Mouse (Mus musculus): ENCODE results near the gene March4. TPM values are rescaled to one million over a fixed set of nuclear protein-coding genes. Genes with fewer than 3 reads are reported as not detected.

March4 gene
- not detected in 2 replicates for polyA plus RNA-seq (2012; ENCODE audit: insufficient read depth, insufficient read length, low replicate concordance, missing spikeins)

DNA sequence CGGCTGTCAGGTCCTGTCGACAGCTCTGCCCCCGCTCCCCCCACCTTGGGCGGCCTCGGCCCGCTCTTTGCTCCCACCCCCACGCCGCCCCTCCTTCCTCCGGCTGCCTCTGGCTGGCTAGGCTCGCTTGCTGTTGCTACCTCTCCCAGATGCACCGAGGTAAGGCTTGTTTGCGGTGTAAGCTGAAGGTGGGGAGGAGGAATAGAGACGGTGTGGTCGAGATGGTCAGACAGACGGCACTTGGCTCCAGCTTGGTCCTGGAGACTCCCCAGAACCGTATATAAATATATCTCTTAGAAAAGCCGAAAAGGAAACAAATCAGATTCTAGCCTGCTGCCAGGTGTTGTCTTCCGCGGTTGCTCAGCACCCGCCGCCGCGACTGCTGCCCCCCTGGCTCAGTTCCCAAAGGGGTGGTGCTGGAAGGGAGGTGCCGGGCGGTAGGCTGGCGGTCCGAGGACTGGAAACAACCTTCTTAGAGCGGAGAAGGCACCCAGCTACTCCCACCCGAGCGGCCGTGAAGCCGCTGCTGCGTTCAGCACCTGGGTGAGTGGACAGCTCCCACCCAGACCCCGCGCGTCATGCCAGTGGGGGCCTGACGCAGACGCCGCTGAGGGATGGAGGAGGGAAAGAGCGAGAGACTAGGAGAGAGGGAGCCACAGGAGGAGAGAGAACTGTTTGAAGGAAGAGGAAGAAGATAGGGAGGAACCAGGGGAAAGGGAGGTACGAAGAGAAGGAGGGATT, at the start of gene March4:
March4 (minus strand) TSS at position 320 of the 741 bp plus-strand sequence.
- H3K4me1 ChIP-seq (ENCODE audit: control insufficient read depth, insufficient read depth, low read length), result peaks cover 16% of the 10 kb centered on the region
- peak; percentile 62 for TF ChIP-seq POLR2A (IDR thresholded peaks at IDR 0.05; ENCODE audit: insufficient read depth, low read depth, low read length)
- TF ChIP-seq CTCF (IDR thresholded peaks at IDR 0.05; ENCODE audit: insufficient read depth, low read depth, low read length), result no peak
- under 1% methylated on average over 41 of the region's 41 CpGs for WGBS
- peak within 1 kb of the TSS; percentile 84 for H3K27ac ChIP-seq (ENCODE audit: insufficient read depth, low read depth, low read length)
- peak within 1 kb of the TSS; percentile 60 for H3K4me3 ChIP-seq (ENCODE audit: insufficient read depth, low read depth, low read length)

DNA sequence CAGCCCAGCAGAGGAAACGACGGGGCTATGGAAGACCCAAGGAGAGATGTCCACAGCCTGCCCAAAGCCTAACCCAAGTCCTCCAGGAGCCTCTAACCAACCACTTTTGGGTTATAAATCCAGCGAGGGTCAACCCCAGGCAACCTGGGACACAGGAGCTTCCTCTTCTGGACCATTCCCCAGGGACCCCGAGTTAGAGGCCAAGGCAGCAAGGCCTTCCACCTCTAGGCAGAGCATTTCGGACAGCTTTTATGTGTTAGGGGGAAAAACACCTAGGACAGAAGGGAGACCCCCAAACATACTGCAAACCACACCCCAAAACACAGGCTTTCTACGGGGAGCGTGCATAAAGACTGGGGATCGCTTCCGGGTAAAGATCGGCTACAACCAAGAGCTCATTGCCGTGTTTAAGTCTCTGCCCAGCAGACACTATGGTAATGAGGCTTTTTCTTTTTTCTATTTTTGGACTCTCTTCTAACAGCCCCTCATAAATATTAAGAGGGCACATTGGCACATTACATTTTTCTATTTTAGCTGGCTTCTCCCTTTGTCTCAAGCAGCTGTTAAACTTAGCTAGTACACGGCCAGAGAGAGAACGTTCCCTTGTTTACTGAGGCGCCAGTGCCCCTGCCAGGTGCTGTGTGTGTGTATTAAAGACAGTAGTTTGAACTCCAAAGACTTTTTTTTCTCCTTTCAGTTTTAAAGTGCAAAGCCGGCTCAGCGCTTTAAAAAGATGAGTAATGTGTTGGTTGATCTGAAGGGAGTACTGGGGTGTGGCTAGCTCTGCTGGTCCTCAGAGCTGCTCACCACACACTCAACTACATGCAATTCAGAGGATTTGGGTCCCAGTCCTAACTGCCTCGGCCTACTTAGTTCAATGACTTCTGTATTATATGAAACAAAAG, 49.5 kb upstream of the March4 start:
- Histone ChIP-seq H3K4me3 (ENCODE audit: insufficient read depth, low read depth, low read length) (no peak overlapping the region), H3K4me1 (ENCODE audit: control insufficient read depth, insufficient read depth, low read length) (no peaks in the 10 kb centered on the region; the same call in 1 of the 2 replicates), H3K27ac (ENCODE audit: insufficient read depth, low read depth, low read length) (no peak overlapping the region)
- no peak for TF ChIP-seq POLR2A (IDR thresholded peaks at IDR 0.05; ENCODE audit: insufficient read depth, low read depth, low read length)
- TF ChIP-seq CTCF (IDR thresholded peaks at IDR 0.05; ENCODE audit: insufficient read depth, low read depth, low read length), result no peak
- 57% methylated on average over 17 of the region's 17 CpGs for WGBS

DNA sequence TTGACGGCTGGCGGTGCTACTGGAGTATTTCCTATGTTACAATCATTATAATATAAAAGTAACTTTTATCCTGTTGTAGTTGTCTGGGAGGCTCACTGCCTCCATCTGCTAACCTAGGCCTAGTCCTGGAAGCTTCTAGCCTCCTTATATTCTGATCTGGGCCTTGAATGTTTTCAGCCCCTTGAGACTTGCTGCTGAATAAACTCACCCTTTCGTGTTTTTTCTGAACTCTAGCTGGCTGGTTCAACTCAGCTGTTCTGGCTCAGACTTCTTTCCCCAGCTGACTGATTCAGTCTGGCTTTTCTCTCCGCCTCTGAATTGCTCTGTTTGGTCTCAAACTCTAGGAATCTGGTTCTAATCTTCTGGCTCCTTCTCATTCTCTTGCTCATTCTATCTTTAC, 47.2 kb upstream of the March4 start:
- TF ChIP-seq CTCF (IDR thresholded peaks at IDR 0.05; ENCODE audit: insufficient read depth, low read depth, low read length), result no peak
- TF ChIP-seq POLR2A (IDR thresholded peaks at IDR 0.05; ENCODE audit: insufficient read depth, low read depth, low read length), result no peak
- H3K27ac ChIP-seq (ENCODE audit: insufficient read depth, low read depth, low read length), result no peak overlapping the region
- no peak overlapping the region for H3K4me3 ChIP-seq (ENCODE audit: insufficient read depth, low read depth, low read length)
- H3K4me1 ChIP-seq (ENCODE audit: control insufficient read depth, insufficient read depth, low read length), result no peaks in the 10 kb centered on the region
- WGBS, result 54% methylated on average over 4 of the region's 4 CpGs

DNA sequence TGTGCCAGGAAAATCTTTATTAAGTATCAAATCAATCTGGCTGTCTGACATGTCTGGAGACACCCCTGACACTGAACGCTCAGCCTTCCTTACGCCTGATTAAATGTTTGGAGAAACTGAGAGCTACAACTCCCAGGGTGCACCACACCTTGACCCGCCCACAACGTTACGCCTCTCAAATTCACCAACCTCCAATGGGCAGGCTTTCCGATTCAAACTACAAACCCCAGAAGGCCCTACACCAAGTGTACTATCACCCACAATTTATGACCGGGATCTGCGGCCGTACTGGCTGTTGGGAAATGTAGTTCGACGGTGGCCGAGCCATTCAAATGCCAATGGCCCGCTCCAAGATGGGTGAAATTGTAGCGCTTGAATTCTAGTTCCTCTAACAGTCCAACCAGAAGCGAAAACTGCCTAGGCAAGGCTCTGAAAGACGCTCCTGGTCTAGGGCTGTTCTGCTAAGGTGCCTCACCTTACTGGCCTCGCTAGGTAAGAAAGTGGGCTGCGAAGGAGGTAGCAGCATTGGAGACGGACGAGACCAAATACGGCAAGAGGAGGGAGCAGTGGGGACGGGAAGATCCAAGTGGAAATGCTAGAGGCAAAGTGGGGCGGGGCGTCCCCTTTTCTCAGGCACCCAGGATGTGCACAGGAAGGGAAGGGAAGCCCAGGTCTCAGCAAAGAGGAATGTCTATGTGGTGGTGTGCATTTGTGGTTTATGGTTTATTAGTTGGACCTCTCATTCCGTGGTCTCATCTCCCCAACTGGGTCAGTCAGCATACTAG, 46.4 kb upstream of the March4 start, which contains the start of gene Smarcal1:
Smarcal1 (plus strand) TSS at position 305 of the 785 bp plus-strand sequence.
- H3K4me3 ChIP-seq (ENCODE audit: insufficient read depth, low read depth, low read length), result peak within 1 kb of the TSS; percentile 93
- WGBS, result under 1% methylated on average over 25 of the region's 25 CpGs
- H3K27ac ChIP-seq (ENCODE audit: insufficient read depth, low read depth, low read length), result peak within 1 kb of the TSS; percentile 99
- TF ChIP-seq CTCF (IDR thresholded peaks at IDR 0.05; ENCODE audit: insufficient read depth, low read depth, low read length) (no peak), POLR2A (IDR thresholded peaks at IDR 0.05; ENCODE audit: insufficient read depth, low read depth, low read length) (0 out of 2 replicates have a peak, but pooled peaks have one; percentile 18)
- H3K4me1 ChIP-seq (ENCODE audit: control insufficient read depth, insufficient read depth, low read length), result peaks cover 3% of the 10 kb centered on the region

DNA sequence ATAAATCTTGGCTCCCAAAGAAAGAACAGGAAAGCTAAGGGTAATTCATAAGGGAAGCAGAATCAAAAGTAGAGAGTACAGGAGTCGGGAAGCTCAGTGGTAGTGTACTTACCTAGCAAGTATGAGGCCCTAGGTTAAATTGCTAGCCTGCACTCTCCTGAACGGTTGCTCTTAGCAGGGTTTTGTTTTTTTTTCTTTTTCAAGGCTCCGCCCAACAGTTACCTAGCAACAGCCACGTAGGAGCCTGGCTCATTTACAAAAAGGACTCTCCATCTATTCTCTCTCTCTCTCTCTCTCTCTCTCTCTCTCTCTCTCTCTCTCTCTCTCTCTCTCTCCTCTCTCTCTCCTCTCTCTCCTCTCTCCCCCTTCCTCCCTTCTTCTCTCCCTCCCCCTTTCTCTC, 42.1 kb upstream of the March4 start:
- WGBS, result 43% methylated on average over 4 of the region's 4 CpGs
- Histone ChIP-seq H3K4me1 (ENCODE audit: control insufficient read depth, insufficient read depth, low read length) (peaks cover 6% of the 10 kb centered on the region), H3K4me3 (ENCODE audit: insufficient read depth, low read depth, low read length) (no peak overlapping the region), H3K27ac (ENCODE audit: insufficient read depth, low read depth, low read length) (no peak overlapping the region)
- no peak for TF ChIP-seq CTCF (IDR thresholded peaks at IDR 0.05; ENCODE audit: insufficient read depth, low read depth, low read length)
- TF ChIP-seq POLR2A (IDR thresholded peaks at IDR 0.05; ENCODE audit: insufficient read depth, low read depth, low read length), result no peak

DNA sequence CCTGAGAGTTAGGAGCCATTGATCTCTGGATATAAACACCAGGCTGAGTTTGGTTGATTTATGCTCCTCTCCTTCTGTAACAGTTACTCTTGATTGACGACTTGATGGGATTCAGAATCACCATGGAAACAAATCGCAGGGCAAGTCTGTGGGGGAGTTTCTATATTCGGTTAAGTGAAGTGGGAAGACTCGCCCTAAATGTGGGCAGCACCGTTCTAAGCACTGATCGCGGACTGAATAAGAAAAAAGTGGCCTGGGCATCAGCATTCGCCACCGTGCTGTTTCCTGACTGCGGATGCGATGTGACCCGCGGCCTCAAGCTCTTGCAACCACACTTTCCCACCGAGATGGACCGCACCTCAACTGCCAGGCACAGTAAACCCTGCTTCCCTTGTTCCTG, 41.6 kb upstream of the March4 start:
- Histone ChIP-seq H3K27ac (ENCODE audit: insufficient read depth, low read depth, low read length) (no peak overlapping the region), H3K4me1 (ENCODE audit: control insufficient read depth, insufficient read depth, low read length) (peaks cover 6% of the 10 kb centered on the region), H3K4me3 (ENCODE audit: insufficient read depth, low read depth, low read length) (no peak overlapping the region)
- TF ChIP-seq POLR2A (IDR thresholded peaks at IDR 0.05; ENCODE audit: insufficient read depth, low read depth, low read length) (no peak), CTCF (IDR thresholded peaks at IDR 0.05; ENCODE audit: insufficient read depth, low read depth, low read length) (no peak)
- WGBS, result 32% methylated on average over 15 of the region's 15 CpGs

DNA sequence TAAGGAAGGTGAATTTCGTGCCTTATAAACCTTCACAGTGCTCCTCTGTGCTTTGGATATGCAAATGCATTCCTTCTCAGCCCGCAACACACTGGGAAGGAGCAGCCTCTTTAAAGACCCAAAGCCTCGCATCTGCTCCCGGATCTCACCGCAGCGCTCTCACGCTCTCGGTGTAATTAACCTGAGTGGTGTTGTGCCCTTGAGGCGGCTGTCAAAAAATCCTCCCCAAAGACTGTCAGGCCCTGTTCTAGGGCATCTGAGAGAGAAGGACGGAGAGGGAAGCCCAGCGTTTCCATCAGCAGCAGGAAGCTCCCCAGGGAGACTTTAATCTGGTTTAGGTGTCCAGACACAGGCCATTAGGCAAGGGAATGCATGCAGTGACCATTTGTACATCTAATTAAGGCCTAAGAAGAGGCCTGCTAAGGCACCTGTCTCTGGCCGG, 40.8 kb upstream of the March4 start:
- TF ChIP-seq POLR2A (IDR thresholded peaks at IDR 0.05; ENCODE audit: insufficient read depth, low read depth, low read length), result no peak
- no peak for TF ChIP-seq CTCF (IDR thresholded peaks at IDR 0.05; ENCODE audit: insufficient read depth, low read depth, low read length)
- Histone ChIP-seq H3K4me1 (ENCODE audit: control insufficient read depth, insufficient read depth, low read length) (peaks cover 6% of the 10 kb centered on the region), H3K4me3 (ENCODE audit: insufficient read depth, low read depth, low read length) (no peak overlapping the region), H3K27ac (ENCODE audit: insufficient read depth, low read depth, low read length) (no peak overlapping the region)
- 52% methylated on average over 12 of the region's 12 CpGs for WGBS

DNA sequence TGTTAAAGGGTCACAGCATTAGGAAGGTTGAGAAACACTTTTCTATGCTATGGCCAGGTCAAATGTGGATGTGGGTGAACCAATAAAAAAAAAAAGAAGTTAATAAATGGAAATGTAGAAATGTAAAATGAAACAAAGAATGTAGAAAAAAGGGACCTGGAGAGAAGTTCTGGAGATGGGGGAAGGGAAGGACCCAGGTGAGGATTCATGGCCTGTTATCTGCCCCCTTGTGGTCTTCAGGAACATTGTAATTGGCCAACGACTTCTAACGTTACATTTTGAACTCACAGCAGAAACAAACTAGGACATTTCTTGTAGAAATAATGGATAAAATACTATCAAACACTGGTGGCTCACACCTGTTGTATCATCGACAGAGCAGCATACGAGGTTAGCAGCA, 38.4 kb upstream of the March4 start:
- no peak for TF ChIP-seq CTCF (IDR thresholded peaks at IDR 0.05; ENCODE audit: insufficient read depth, low read depth, low read length)
- no peak for TF ChIP-seq POLR2A (IDR thresholded peaks at IDR 0.05; ENCODE audit: insufficient read depth, low read depth, low read length)
- Histone ChIP-seq H3K27ac (ENCODE audit: insufficient read depth, low read depth, low read length) (no peak overlapping the region), H3K4me1 (ENCODE audit: control insufficient read depth, insufficient read depth, low read length) (peaks cover 6% of the 10 kb centered on the region), H3K4me3 (ENCODE audit: insufficient read depth, low read depth, low read length) (no peak overlapping the region)
- WGBS, result 66% methylated on average over 4 of the region's 4 CpGs

Data from olfactory bulb, adult 2 months (tissue).